Mouse (Mus musculus) liver, adult (tissue): ENCODE data around the gene Gad2.

ENCODE experiments used
- GATA4 ChIP-seq: IDR thresholded peaks from 2 replicates; pipeline ENCODE4 v1.6.1; 2014; ENCODE audit warnings: mild to moderate bottlenecking, low read length; ENCODE audit not compliant: insufficient replicate concordance

Gad2 gene

DNA sequence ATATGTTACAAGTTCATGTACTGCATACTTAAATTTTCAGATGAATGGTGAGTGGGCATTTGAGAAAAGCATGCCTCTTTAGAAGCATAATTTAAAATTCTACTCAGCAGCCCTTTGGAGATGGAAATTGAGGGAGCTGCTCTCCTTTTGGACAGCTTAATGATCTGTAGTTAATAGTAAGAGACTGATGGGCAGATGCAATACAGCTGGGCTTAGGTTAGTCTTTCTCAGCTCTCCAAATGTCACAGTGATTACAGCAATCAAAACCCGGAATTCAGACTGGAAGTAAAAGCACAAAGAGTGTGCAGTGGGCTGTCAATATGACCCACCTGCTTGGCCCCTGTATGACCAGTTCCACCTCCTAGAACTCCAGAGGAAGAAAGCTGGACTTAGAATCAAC is 24.1 kb downstream of the Gad2 start:
- no peak for TF ChIP-seq GATA4

DNA sequence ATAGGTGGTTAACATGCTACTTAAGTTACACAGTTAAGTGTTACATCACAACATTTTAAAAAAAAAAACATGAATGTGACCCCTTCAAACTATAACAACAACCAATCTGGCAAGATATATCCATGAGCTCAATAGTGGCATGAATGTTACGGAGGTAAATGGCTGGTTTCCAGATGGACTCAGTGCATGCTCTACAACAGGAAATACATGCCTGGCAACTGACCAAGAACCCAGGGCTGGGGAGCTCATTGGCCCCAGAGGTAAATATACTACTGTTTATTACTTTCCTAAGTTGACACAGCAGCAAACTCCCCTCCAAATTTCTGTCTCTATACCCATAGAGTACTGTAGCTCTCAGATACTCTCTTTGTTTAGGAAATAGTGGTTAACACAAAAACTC is 26.4 kb downstream of the Gad2 start:
- no peak for TF ChIP-seq GATA4

DNA sequence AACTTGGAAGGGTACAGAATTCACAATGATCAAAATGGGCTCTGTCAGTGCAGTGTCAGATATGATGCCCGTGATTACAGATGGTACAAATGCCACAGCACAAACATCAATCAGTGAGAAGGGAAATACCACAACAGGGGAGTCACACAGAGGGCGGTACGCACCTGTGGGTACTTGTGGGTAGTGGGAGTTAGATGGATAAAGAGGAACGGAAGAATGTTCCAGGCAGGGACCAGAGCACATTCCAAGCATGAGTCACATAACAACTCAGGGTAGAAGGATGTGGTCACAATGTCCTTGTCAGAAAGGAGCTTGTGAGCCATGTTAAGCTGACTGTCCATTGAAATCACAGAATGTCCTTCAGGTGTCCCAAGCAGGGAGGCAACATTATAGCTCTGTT is 29.8 kb downstream of the Gad2 start:
- TF ChIP-seq GATA4 = no peak

DNA sequence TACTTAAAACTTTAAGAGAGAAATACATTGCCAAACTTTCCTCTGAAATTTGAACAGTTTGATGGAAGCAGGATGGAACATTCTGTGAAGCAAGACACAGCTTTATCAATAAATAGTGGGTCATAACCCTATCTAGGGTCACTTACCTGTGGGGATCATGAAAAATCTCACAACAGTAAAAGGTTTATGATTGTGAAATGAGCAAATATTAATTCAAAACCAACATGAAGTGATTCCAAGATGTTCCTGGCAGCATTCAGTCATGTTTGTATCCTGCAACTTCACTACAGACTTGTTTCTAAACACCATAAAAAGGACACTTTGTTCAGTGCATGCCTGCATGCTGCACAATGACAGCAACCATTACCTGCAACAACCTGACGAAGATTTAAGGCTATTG is 41.7 kb downstream of the Gad2 start:
- no peak; the same call in 1 of the 2 replicates for TF ChIP-seq GATA4

DNA sequence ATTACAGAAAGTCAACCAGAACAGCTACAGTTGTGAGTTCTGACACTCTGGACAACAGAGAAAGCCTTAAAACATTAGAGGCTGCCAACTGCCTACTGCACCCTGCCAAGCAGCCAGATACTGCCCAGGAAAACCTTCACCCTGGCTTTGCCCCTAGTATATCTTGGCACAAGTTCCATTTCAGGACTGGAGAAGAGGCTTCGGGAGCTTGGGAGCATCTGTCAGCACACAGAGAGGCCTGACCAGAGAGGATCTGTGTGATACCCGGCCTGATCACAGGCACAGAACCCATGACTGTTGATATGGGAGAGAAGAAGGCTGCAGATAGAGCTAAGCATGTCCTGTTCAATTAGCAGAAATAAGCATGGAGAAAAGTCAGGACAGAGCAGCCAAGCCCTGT is 48.4 kb downstream of the Gad2 start:
- no peak for TF ChIP-seq GATA4

DNA sequence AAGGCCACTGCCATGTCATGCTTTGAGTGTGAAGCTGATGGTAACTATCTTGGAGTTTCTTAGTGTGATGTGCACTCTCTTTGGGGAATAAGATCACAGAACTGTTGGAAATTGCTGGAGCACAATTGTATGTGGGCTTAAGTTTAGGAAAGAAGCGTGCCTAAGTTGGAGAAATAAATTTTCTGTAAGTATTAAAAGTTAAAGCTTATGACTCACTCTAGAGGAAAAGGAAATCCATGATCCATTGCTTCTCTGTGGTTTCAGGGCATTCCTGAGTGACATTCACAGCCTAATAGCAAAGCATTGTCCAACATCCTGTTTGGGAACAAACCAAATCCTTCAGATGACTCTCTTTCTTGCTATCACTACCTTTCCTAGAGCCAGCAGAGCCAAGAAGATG is 49.3 kb downstream of the Gad2 start:
- no peak for TF ChIP-seq GATA4

DNA sequence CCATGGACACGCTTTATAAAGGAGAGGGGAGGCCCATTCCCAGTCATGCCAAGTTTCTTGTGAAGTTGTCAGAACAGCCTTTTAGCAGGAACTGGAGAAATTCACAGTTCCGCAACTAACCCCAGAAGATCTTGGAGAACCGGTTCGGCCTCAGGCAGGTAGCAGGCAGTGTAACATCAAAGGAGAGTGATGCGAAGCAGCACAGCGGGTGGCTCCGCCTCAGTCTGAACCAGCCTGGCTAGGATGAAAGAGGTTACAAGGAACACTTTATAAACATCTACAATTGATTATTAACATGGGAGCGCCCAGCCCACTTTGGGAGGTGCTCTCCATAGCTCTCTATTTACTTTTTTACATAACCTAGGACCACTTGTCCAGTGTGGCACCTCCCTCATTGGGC is 55.1 kb downstream of the Gad2 start:
- no peak for TF ChIP-seq GATA4

DNA sequence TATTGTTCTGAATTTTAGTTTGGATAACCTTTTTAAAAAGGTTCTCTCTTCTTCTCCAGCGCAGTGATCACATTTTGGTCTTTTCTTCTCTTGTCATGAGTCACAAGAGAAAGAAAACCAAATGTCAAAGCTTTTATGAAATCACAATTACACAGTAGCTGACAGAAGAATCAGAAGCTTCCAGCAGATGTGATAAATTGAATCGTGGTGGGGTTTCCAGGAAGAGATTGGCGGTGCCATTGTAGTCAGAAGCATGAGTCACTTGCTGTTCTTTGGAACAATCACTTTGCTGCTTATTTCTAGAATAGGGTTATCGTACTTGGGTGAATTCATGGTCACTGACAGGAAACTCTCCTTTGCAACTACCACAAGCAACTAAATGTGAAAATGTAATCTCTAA is 57.9 kb downstream of the Gad2 start:
- peak; percentile 29; the same call in 1 of the 2 replicates for TF ChIP-seq GATA4

DNA sequence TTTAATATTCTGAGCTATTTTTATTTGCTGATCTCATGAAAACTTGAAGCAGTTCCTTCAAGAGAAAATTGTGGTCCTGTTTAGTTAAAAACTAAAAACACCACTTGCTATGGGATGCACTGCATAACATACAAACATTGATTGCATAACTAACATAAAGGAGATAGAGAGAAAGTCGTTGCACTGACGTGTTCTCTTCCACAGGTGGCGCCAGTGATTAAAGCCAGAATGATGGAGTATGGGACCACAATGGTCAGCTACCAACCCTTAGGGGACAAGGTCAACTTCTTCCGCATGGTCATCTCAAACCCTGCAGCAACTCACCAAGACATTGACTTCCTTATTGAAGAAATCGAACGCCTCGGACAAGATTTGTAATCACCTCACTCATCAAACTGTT is 68.0 kb downstream of the Gad2 start:
- no peak for TF ChIP-seq GATA4

DNA sequence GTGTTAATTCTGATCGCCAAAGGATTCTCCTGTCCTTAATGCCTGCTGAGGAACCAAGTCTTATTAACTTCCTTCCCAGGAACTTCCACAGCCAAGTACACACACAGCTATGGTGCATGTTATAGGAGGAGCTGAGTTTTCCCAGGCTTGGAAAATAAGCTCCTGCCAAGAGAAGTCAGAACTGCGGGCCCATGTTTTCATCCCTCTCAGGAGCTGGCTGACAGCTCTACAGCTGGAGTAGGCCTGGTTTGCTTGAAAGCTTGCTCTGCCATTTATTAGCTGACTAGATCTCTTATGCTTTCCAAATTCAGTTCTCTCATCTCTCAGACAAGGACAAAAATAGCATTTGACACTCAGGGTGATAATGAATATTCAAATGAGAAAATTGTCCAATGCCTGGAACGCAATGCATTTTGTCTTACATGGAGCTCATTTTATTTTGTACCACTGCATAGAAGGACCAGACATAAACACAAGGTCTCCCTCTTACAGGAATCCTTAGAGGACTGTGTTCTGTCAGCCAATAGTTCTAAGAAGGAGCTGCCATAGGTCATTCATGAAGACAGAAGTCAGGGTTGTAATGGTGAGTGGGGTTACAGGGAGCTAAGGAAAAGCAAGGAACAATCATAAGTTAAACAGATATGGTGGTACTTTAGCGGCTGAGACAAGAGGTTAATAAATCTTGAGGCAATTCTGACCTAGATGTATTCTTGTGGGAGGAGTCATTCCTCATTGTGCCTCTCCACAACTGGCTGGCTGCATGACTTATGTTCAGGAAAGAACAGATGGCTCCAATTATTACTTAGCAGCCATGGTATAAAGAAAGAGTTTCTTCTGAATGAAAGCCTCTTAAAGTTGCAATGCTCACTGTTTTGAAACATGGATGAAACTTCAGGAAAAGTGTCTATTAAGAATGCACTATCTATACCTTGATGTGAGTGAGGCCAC is 83.0 kb downstream of the Gad2 start:
- TF ChIP-seq GATA4 = no peak

DNA sequence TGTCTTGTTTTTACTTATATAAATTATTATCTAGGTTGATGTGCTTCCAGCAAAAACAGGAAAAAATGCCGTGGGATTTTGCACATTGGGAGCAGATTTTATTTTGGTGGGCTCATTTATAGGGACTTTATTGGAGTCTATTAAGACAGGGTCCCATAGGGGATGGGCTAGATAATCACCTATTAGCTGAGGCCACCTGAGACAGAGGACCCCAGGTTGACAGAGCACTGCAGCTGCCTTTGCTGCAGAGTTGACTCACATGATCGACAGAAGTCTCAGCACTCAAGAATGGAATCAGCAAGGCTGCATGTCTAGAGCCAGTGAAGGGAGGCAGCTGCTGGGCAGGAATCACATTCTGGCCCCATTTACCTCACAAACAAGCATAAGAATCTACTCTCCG is 84.2 kb downstream of the Gad2 start:
- TF ChIP-seq GATA4 = no peak

DNA sequence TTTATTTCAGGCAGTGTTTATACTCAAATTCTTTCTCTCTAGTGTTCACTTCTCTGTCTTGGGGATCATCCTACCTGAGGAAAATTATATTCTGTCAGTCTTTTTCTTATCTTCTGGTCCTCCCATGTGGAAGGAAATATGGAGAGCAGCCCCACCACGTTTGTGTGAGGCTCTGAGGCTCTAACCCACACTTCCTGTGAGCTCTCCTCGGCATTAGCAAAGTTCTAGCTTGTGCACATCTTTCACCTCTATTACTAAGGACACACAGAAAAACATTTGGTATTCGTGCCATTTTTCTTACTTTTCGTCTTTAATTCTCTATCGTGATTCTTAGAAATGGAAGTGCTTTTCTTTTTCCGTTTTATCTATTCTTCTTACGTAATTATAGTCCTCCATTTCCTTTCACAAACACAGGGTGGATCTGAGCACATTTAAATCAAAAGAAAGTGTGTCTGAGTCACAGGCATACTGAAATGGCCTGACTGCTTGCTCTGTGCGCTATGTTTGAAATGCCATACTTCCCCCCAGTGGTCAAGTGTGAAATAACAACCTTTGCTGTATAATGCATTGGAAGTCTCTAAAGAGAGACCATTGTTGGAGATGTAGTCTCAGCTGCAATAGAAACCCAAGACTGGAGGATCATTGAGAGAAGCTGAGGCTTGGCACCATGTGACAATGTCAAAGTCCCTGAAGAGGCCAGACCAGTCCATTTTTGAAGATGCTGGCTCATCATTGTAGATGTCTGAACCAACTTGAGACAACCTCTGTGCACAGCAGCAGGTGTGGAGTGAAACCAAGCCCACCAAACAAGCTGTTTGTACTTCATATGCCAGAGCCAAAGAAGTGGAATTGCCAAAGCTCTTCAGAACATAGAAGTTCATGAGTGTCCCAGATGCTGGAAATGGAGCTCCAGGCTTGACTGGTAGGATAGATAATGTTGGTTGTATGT is 99.8 kb downstream of the Gad2 start:
- no peak for TF ChIP-seq GATA4

DNA sequence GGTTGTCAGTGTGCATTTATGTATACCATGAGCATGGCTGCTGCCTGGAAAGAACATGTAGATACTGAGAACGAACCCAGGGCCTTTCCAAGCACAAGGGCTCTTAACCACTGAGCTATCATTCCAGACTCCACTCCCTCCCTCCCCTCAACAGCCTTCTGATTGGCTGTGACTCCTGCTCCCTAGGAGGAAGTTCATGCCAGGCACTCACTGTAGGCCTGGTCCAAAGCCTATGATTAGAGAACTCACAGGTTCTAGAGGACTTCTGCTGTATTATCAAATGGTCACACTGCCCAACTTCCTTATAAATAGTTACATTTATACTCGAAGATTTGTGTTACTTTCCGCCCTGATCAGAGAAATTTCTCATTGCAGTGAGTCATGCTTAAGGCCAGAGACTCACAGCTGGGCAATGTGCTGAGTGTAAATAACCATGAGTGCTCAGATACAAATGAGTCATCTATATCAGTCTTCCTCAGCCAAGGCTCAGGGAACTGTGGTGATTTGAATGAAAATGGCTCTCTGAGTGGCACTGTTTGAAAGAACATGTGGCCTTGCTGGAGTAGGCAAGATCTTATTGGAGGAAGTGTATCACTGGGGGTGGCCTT is 102.0 kb downstream of the Gad2 start:
- TF ChIP-seq GATA4 = no peak

DNA sequence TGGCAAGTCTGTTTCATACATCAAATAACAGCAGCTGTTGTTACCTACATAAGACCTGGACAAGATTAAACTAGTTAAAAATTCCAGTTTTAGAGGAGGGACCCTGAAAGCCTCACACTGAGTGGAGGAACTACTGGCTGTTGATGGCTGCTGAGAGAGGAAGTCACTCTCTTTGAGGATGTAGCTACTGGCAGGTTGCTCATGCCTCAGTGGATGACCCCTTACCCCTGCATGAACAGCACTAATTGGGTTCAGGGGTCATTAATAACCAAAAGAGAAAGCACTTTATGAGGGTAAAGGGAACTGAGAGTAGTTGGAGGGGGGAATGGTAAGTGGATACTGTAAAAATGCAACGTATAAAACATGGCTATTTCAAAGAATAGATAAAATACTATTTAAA is 105.1 kb downstream of the Gad2 start:
- no peak for TF ChIP-seq GATA4

DNA sequence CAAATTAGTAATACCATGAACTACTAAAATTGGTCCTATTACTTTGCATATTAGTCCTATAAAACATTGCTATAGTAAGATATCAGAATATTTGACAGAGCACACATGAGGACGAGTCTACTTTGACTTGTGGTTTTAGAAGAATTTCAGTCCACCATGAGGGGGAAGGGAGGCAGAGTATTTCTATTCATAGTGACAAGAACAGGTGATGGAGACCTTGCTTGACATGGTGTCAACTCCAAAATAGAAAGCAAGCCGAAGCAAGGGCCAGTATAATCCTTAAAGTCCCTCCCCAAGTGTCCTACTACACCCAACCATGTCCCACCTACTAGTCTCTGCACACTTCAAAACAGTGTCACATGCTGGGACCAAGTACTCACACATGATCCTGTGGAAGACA is 114.1 kb downstream of the Gad2 start:
- no peak for TF ChIP-seq GATA4
